Mouse (Mus musculus) E14TG2a.4 (cell line): ENCODE results near the gene Gnai3.

Experiments used
- CTCF ChIP-seq: conservative IDR thresholded peaks from 2 replicates; pipeline ENCODE4 v1.5.1; 2014; ENCODE audit warnings: low read length
- NANOG ChIP-seq: IDR thresholded peaks from 2 replicates; pipeline ENCODE4 v1.6.1; 2014; ENCODE audit warnings: borderline replicate concordance, low read length, mixed read lengths
- POU5F1 ChIP-seq: IDR thresholded peaks from 2 replicates; pipeline ENCODE4 v1.6.1; 2014; ENCODE audit warnings: low read length, borderline replicate concordance

DNA sequence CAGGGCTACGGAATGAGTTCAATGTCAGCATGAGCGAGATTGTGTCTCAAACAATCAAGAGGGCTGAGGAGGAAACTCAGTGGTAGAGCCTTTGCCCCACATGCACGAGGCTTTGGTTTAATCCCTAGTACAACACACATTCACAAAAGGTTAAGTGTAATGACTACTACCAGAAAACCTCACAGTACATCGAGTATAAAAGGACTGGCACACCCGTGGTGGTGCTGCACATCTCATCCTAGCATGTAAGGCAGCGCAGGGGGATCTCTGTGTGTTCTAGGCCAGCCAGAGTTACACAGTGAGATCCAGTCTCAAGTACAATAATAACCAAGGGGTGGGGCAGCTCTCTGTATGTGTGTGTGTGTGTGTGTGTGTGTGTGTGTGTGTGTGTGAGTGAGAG is 28.5 kb downstream of the Gnai3 start:
- no peak for TF ChIP-seq CTCF
- TF ChIP-seq NANOG = no peak
- no peak for TF ChIP-seq POU5F1
